Mouse (Mus musculus) heart, postnatal 14 days (tissue): Measurements from ENCODE around the gene Gmppa. TPM values are rescaled to one million over a fixed set of nuclear protein-coding genes. Genes with fewer than 3 reads are reported as not detected.

Experiments used
- DNase-seq, 2 experiments: peaks; one replicate each; pipeline ENCODE4 v3.0.0; 2021 to 2022
- intact Hi-C: fragments of 180-260 bp; cut with DNase I; formaldehyde crosslinking; loops from one replicate; pipeline ENCODE4 v1.15.1; 2025
- total RNA-seq, 2 experiments: library from RNA; stranded (reverse); gene quantifications; 2 replicates each; pipeline ENCODE4 v1.2.3; 2021

Gene Gmppa
- total RNA-seq, 2 experiments from 2014 or later = 32.3 to 32.5 TPM

DNA sequence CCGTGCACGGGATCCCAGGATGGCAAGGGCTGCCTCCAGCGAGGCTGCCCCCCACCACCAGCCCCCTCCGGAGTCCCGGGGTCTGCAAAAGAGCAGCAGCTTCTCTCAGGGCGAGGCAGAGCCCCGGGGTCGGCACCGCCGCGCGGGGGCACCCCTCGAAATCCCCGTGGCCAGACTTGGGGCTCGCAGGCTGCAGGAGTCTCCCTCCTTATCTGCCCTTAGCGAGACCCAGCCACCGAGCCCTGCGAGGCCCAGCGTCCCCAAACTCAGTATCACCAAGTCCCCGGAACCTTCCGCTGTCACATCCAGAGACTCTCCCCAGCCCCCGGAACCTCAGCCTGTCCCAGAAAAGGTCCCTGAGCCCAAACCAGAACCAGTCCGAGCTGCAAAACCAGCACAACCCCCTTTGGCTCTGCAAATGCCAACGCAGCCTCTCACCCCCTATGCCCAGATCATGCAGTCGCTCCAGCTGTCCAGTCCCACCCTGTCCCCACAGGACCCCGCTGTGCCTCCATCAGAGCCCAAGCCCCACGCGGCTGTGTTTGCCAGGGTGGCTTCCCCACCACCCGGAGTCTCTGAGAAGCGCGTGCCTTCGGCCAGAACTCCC, 13.4 kb upstream of the Gmppa start:
- DNase-seq = no peak
- intact Hi-C loops = no loop called here

DNA sequence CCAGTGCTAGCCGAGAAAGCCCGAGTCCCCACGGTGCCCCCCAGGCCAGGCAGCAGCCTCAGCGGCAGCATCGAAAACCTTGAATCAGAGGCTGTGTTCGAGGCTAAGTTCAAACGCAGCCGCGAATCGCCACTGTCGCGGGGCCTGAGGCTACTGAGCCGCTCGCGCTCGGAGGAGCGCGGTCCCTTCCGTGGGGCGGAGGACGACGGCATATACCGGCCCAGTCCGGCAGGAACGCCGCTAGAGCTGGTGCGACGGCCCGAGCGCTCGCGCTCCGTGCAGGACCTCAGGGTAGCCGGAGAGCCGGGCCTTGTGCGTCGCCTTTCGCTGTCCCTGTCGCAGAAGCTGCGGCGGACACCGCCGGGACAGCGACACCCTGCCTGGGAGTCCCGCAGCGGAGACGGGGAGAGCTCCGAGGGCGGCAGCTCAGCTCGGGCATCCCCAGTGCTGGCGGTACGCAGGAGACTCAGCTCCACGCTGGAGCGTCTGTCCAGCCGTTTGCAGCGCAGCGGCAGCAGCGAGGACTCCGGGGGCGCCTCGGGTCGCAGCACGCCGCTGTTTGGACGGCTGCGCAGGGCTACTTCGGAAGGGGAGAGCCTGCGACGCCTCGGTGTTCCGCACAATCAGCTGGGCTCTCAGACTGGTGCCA, 12.8 kb upstream of the Gmppa start:
- peak in 1 of 2 experiments; percentile 37 for DNase-seq
- intact Hi-C loops = no loop called here

DNA sequence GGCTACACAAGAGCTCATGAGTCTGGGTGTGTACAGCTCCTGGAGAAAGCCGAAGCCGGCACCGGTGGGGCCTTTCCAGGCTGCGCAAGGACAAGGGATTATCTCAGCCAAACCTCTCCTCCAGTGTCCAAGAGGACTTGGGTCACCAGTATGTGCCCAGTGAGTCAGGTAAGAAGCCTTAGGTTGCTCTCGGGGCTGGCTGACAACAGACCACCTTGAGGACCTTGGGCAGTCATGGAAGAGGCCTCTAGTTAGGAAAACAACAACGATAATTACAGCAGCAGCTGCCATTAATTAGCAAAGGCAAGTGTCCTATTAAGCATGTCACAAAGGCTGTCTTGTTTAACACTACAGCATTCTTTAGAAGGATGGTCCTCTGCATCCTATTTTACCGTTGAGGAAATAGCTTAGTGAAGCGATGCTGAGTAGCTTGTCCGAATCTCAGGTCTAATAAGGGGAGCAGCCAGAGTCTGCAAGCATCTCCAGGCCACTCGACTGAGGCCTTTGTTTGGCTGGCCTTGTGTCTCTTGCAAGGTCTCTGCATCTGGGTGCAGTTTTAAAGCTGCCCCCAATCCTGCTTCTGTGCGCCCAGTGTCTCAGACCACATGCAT, 11.8 kb upstream of the Gmppa start:
- no peak for DNase-seq
- intact Hi-C loops = no loop called here

DNA sequence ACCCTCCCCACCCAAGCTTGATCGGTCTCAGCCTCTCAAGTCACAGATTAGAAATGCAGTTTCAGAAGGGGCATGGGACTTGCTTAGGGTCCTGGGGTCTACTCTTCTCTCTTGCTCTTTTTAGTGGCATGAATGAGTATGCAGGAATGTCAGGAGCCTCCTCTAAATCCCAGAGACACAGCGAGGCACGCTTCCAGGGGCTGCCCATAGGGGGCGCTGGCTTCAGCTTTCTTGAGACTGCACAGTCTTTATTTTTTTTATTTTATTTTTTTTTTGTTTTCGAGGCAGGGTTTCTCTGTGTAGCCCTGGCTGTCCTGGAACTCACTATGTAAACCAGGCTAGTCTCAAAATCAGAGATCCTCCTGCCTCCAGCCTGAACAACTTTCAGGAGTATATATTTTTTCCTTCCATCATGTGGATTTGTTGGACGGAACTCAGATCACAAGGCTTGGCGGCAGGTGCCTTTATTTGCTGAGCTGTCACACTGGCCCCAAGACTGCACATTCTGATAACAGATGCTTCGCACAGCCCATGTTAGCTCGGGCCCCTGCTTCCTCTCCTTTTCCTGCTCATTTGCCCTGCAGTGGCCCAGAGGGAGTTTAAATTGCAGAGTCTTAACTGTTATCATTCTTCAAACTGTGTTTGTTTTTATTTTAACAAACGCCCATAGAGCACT, 9.8 kb upstream of the Gmppa start:
- intact Hi-C loops = no loop called here
- peak; percentile 38 to 61 for DNase-seq

DNA sequence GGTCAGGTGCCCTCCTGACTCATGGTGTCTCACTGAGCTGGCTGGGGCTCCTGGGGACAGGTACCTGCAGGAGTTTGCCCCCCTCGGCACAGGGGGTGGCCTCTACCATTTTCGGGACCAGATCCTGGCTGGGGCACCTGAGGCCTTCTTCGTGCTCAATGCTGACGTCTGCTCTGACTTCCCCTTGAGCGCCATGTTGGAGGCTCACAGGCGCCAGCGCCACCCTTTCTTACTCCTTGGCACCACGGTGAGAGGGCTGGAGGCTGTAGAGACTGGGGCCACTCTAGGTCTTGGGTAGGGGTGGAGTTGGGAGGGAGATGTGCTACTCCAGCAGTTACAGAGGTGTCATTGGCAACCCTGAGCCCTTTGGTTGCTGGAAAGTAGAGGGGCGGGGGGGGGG, 3.1 kb downstream of the Gmppa start:
- DNase-seq = no peak
- intact Hi-C loops = no loop called here

DNA sequence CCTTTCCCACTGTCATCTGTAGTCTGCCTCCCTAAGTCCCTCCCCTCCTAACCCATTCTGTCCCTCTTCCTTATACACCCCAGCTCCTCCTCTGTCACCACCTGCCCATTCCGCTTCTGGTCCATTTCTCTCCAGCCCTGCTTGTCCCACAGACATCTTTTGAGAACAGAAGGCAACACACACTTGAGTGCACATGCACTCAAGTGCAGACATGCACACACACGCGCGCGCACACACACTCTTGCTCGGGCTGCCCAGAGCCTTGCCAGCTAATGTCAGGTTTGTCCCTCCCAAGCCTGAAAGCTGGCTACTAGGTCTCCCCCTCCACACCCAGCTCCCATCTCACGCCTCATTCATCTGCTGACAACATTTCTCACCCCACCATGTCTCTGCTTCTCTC, 4.9 kb downstream of the Gmppa start:
- DNase-seq = no peak
- intact Hi-C loops = no loop called here

DNA sequence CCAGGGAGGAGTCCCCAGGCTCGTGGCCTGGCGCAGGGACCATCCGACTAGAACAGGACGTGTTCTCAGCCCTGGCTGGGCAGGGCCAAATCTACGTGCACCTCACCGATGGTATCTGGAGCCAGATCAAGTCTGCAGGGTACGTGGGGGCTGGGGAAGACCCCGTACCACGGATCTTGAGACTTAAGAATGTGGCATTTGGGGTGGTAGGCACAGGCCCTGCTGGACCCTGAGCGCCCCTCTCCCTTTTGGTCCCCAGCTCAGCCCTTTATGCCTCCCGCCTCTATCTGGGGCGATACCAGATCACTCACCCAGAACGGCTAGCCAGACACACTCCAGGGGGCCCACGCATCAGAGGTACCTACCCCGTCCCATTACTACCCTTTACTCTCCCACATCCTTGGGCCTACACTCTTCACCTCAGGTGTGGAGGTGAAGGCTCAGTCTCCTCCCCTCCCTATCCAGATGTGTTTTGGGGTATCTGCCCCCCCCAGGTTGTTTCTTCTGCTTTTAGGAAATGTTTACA, 5.8 kb downstream of the Gmppa start:
- intact Hi-C loops = no loop called here
- no peak for DNase-seq

DNA sequence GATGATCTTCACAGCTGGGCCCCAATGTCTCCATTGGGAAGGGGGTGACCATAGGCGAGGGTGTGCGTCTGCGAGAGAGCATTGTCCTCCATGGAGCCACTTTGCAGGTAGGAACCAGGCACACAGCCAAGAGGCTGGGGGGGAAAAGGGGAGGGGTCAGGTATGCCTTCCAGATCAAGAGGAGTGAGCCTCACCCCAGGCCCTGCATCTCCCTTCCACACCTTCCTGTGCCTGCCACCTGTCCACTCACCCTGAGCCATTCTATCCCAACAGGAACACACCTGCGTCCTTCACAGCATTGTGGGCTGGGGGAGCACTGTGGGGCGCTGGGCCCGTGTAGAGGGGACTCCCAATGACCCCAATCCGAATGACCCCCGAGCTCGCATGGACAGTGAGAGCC, 6.4 kb downstream of the Gmppa start:
- no peak for DNase-seq
- intact Hi-C loops = no loop called here

DNA sequence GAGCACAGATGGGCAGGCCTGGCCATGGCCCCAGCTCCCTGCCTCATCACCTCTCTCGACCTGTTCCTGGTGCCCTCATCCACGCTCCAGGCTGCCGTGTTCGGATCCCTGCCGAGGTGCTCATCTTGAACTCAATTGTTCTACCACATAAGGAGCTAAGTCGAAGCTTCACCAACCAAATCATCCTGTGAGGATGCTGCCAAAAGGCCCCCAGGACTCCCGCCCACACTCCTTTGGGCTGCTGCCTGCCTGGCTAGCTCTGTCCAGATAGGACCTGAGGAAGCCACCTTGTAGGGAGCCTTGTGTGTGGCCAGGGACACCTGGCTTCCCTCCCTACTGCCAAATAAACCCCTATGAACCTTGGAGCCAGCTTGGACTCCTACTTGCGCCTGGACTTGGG, 7.1 kb downstream of the Gmppa start:
- DNase-seq = no peak
- intact Hi-C loops = no loop called here

DNA sequence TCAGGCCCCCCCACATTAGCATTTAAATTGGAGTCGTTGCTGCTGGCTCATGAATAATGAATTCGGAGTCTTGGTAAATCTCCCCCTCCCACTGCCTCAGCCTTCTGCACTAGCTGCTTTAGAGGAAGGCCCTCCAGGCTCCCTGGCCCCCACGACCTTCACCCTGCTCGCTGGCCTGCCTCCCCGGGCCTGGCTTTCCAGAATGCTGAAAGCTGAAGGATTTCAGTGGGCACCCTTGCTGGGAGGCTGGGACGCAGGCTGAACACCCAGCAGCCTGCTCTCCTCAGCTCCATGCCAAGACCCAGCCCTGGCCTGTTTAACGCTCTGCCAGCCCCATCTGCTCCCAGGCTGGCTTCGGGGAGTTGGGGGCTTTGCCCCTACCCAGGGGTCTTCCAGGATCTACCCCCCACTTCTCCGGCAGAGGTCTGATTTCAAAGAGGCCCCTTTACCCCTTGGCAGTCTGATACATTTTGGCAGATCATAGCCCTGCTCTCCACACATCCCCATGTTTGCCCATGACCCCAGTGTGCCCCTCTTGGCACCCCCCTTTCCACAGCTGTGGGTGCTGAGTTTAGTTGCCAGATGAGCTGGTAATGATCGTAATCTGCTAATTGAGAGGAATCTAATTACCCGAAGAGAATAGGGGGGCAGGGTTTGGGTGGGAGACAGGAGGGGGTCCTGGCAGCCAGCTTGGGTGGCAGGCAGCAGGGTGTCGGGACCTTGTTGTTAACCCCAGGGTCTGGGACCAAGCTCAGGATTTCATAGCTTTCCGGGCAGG, 7.7 kb downstream of the Gmppa start:
- DNase-seq = no peak
- intact Hi-C loops = no loop called here

DNA sequence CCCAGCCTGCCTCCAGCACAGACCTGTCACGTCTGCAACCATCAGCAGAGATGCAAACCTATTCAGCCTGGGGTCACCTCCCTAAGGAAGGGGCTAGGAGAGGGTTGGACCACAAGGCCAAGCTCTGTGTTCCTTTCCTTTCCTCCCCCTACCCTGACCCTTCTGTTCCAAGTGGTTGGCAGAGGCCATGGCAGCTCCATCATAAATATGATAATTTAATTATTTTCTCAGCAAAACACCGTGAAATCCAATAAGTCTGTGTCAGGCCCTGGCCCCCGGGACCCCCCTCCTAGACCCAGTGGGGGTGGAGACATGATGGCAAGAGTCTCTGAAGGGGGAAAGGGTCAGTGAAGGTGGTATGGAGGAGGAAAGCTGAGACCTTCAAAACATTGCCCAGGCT, 8.5 kb downstream of the Gmppa start:
- intact Hi-C loops = no loop called here

DNA sequence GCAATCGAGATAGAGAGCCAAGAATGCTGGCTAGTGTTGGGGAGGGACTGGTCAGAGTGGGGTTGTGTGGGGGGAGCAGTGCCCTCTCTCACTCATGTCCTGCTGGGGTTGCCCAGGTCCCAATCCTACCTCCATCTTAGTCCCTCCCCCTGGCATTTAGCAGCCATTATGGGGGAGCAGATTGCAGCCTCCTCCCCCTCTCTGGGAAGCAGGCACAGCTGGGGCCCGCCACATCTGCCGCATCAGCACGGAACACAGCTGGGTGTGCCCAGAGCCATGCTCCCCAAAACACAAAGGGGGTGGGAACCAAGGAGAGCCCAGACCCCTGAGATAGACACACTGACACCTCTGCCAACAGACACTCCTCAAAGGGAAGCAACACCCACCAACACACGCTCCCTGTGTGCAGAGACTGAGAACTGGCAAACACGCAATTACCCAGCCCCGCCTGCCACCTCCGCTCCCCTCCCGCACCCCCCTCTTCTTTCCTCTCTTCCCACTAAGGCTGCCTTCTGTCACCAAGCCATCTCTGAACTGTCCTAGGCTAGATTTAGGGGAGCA, 9.5 kb downstream of the Gmppa start:
- DNase-seq = no peak
- intact Hi-C loops = loop anchor here (1.0 kb wide), 1 partner anchor 22 kb away; no protein-coding TSS in a partner anchor

More for the DNA sequence above, 8.5 kb downstream of the Gmppa start:
- no peak for DNase-seq

DNA sequence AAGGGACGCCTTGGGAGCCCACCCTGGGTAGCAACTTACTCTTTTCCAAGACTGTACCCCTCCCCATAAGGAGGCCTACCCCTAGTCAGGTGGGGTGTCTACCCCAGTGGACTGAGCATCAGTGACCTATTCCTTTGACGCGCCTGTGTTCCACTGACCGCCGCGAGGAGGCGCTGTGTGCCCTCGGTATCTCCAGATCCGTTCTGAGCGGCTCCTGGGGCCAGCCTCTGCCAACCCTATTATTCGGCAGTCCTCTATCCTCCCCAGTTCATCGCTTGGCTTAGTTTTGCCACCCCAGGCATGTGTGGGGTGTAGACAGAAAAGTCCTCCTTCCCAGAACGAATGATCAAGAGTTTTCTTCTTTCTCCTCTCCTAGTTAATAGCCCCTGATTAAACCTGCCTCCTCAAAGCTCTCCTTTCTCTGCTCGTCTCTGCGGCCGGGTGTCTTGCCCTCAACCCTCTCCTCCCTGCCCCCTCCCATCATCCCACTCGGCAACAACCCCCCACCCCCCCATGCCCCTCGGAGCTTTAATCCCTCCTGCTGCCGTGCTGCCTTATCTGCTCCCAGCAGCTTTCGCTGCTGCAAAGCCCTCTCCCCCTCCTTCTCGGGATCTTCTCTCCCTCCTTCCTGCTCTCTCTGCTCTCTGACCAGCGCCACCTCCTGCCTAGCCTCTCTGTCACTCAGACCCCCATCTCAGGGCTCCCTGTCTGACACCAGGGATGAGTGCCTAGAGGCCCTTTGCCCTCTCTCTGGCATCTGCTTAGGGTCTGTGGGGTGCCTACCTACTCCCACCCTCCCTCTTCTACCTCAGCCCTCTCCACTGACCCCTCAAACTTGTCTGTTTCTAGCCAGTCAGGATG, 10.3 kb downstream of the Gmppa start:
- intact Hi-C loops = loop anchor here (1.0 kb wide), 1 partner anchor 21 kb away; no protein-coding TSS in a partner anchor
- peak; percentile 84 to 89 for DNase-seq

DNA sequence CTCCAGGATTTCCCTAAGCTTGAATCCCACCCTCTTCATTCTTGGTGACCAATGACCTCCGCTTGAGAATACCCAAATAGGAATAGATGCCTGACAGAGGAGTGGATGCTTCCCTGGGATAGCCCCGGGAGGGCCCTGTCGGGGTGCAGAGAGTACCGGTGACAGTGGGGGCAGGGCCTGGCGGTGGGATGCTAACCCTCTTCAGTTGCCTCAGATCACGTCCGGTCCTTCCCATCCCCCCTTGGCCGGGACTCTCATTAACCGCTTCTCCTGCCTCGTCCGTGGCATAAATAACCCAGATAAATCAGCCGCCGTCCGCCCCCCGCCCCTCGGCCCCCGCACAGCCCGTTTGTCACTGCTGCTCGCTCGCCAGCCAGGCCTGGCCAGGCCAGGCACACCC, 10.9 kb downstream of the Gmppa start:
- DNase-seq = no peak
- intact Hi-C loops = no loop called here

DNA sequence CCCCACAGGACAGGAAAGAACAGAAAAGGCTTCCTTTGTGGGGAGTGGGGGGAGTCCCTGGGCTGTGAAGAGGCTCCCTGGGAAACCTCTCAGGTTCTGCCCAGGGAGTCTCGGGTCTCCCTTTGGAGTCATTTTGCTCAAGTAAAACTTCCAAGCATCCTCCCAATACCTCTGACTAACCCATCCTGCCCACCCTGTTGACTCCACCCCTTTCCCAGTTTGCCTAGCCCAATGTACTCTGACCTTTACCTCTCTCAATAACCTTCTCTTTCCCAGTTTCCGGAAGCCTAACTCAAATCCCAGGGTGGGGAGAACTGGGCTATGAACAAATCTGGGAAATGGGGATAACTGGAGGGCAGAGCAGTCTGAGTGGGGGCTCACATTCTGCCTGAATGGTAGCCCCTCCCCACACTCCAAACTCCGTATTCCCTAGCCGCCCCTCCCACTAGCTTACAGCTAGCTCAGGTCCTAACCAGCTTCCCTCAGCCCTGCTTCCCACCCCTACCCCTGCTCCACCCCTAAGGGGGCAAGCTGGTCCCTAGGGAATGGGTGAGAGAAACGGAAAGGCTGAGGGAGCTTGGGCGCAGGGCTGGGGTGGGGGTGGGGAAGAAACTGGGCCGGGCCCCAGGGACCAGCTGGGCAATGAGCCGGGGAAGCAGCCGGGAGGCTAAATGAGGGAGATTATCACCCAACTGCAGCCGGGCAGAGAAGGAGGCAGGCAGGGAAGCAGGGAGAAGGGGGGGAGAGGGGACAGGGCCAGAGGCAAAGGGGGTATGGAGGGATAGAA, 11.7 kb downstream of the Gmppa start:
- peak; percentile 41 to 48 for DNase-seq
- intact Hi-C loops = no loop called here

DNA sequence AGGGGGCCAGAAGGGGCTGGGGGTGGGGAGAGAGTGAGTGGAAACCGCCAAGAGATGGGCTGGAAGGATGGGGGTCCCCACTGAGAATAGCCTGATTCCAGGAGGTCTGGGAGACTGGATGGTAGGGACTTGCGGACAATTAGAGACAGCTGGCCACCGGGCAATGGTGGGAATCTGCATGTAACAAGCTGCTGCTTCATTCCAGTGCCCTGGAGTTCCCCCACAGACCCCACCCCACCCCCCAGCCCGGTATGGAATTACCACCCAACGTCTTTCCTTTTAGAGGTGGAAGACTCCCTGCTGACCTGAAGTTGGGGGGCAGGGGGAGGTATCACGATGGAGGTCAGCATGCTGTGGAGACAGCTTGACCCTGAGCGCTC, 12.3 kb downstream of the Gmppa start:
- intact Hi-C loops = no loop called here
- DNase-seq = no peak

DNA sequence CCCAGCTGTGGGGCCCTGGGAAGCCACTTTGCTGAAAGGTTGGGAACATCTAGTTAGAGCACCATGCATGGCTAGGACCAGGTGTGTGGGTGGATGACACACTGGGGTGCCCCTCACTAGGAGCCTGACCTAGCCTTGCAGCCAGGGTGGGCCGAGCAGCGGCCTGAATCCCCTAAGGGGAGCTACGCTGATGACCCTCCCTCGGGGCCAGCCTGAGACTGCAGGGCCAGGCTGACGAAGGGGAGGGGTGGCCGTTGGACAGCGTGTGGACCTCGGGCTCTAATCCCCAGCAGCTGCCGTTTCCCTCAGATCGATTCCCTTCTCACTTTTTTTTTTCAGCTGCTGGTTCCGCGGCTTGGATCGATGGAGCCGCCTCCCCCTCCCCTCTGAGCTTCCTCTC, 13.2 kb downstream of the Gmppa start:
- intact Hi-C loops = no loop called here
- no peak for DNase-seq

DNA sequence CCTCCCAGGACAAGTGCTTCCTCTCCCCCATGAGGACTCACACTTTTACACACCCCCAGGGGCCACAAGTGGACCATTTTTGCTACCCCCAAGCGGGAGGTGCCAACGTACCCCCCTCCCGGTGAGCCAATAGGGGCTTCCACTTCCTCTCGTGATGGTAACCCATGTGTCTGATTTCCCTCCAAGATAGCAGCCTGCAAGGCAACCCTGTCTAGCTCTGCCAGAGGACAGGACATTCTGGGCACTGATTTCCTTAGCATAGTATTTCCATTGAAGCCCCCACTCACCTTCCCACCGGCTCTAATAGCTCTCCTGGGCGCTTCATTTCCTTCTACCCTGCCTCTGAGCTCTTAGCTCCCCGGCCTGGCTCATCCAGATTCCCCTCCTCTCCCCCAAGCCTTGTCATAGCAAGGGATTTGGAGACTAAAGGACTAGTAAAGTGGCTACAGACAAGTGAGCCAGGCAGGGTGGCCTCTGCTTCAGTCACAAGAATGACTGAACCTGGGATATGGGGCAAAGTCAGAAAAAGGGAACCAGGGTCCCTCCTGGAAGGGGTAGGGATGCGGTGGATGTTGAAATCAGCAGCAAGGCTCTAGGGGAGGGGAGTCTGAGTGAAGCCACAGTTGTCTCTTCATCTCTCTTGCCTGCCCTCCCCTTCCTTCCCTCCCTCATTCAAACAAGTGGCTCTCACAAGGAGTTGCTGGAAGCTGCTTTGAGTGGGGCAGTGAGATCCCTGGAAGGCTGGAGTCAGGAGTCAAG, 13.8 kb downstream of the Gmppa start:
- intact Hi-C loops = no loop called here
- DNase-seq = no peak
